Mouse (Mus musculus): ENCODE measurements around the gene Abt1.

DNA sequence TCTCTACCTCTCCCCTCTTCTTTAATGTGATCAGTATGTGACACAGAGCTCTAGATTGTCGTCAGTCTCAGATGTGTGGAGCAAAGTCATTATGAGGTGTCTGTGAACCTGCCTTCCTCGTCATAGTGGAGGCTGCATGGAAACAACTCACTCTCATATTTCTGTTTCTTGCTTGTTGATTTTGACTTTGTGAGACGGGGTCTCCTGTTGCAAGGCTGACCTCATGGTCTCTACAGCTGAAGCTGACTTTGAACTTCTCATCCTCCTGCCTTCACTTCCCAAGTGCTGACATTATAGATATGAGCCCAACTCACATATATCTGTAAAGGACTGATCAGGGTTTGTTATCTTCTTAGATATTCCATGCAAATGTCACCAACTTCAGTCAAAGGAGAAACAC is 25.1 kb upstream of the Abt1 start:
- TF ChIP-seq POLR2A (IDR thresholded peaks at IDR 0.05; ENCODE audit: borderline replicate concordance, extremely low read depth, insufficient read depth, insufficient read length, poor library complexity, severe bottlenecking) (no peak), CTCF (IDR thresholded peaks at IDR 0.05; ENCODE audit: borderline replicate concordance, extremely low read depth, insufficient read depth, insufficient read length) (no peak)

Data from brain, embryonic 14.5 days (tissue).